Mouse (Mus musculus) ES-Bruce4 (cell line): ENCODE data around the gene Ubc. TPM values are rescaled to one million over a fixed set of nuclear protein-coding genes. Genes with fewer than 3 reads are reported as not detected.

ENCODE experiments used
- H3K27ac ChIP-seq: 2 replicates; pipeline ENCODE4 v1.5.1; 2012; ENCODE audit warnings: low read length, inconsistent platforms; ENCODE audit not compliant: insufficient read depth
- H3K27me3 ChIP-seq: 2 replicates; pipeline ENCODE4 v1.6.1; 2012; ENCODE audit warnings: mild to moderate bottlenecking, low read length, inconsistent platforms; ENCODE audit not compliant: control insufficient read depth, poor library complexity, insufficient read depth, severe bottlenecking
- H3K36me3 ChIP-seq: 2 replicates; pipeline ENCODE4 v1.6.1; 2012; ENCODE audit warnings: inconsistent platforms, mild to moderate bottlenecking, low read length, moderate library complexity; ENCODE audit not compliant: control insufficient read depth, poor library complexity, insufficient read depth, severe bottlenecking
- H3K4me1 ChIP-seq: one replicate; pipeline ENCODE4 v1.8.1; 2011; ENCODE audit warnings: low read length; ENCODE audit not compliant: control insufficient read depth, insufficient read depth
- H3K4me3 ChIP-seq: 2 replicates; pipeline ENCODE4 v1.5.1; 2011; ENCODE audit warnings: low read depth, mild to moderate bottlenecking, low read length
- H3K9ac ChIP-seq: 2 replicates; pipeline ENCODE4 v1.6.1; 2012; ENCODE audit warnings: low read depth, mild to moderate bottlenecking, inconsistent platforms; ENCODE audit not compliant: poor library complexity, severe bottlenecking
- H3K9me3 ChIP-seq: replicated peaks from 2 replicates; pipeline ENCODE4 v1.6.1; 2012; ENCODE audit warnings: mild to moderate bottlenecking, low read length, inconsistent platforms; ENCODE audit not compliant: control insufficient read depth, poor library complexity, insufficient read depth, severe bottlenecking
- CTCF ChIP-seq: IDR thresholded peaks from one replicate; pipeline ENCODE4 v1.8.1; 2011; ENCODE audit warnings: low read depth, low read length
- EP300 ChIP-seq: IDR thresholded peaks from 2 replicates; pipeline ENCODE4 v1.6.1; 2011; ENCODE audit warnings: low read depth, low read length; ENCODE audit not compliant: insufficient read depth
- POLR2A ChIP-seq: IDR thresholded peaks from one replicate; pipeline ENCODE4 v1.8.1; 2011; ENCODE audit warnings: low read length; ENCODE audit not compliant: insufficient read depth
- polyA plus RNA-seq: library from polyadenylated mRNA; stranded (reverse); fragments of >200 nt; gene quantifications from 2 replicates; pipeline ENCODE4 v1.2.4, GENCODE M21; 2011; ENCODE audit warnings: low read depth; ENCODE audit not compliant: missing spikeins, insufficient read depth, insufficient read length

Gene Ubc
- polyA plus RNA-seq, 1 experiment: 334 TPM

- H3K9me3 ChIP-seq: no peaks in the 10 kb centered on the region
- H3K4me1 ChIP-seq: no peaks in the 10 kb centered on the region
- no peak overlapping the region for H3K9ac ChIP-seq
- H3K27me3 ChIP-seq: no peaks in the 10 kb centered on the region
- H3K36me3 ChIP-seq: peaks cover 23% of the 10 kb centered on the region
- H3K4me3 ChIP-seq: no peak overlapping the region
- H3K27ac ChIP-seq: no peak overlapping the region
- TF ChIP-seq EP300: no peak
- no peak for TF ChIP-seq CTCF
- TF ChIP-seq POLR2A: no peak
These were observed 5.3 kb downstream of the Ubc start for GRCm38 (mm10) chr5:125384512-125385214.

- Histone ChIP-seq H3K27me3 (no peaks in the 10 kb centered on the region), H3K4me1 (no peaks in the 10 kb centered on the region), H3K9me3 (no peaks in the 10 kb centered on the region), H3K4me3 (no peak overlapping the region), H3K36me3 (peaks cover 21% of the 10 kb centered on the region), H3K9ac (no peak overlapping the region), H3K27ac (0 out of 2 replicates have a peak overlapping the region, but pooled peaks have one; percentile 59)
- TF ChIP-seq EP300 (no peak), CTCF (no peak), POLR2A (no peak)
These were observed 6.2 kb downstream of the Ubc start for GRCm38 (mm10) chr5:125383637-125384420.

DNA sequence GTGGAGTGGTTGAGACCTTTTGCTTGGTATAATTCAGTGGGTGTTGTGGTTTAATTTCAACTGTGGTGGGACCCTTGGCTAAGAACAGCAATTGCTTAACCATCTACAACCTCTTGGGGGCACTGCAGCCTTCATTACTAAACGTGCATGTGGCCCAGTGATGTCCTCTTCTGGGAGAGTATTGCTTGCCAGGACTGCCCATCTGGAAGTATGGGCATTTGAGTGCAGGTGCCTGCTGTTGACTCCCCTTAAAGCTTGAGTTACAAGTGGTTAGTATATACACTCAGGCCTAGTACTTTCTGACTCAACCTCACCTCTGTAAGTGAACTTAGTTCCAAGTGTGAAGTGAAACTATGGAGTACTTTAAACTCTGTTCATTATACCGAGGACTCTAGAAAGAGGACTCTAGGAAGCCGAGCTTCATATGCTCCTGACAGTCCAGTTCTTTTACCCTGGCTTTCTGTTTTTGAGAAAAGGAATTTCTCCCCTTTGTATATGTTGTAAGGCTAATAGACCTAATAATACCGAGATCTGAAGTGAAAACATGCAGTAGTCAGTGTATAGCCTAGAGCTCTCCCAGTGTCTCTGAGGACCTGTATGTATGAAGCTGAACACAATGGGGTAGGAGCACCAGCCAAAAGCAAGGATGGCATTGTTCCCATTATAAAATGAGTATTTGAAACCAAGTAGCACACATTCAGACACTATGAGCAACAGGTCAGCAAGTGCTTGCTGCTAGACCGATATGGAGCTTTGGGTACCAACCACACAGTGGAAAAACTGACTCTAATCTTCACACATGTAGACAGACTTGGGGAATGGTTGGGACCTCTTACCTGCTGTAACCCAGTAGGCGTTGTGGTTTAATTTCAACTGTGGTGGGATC is 7.1 kb downstream of the Ubc start:
- Histone ChIP-seq H3K4me3 (no peak overlapping the region), H3K27me3 (no peaks in the 10 kb centered on the region), H3K36me3 (peaks cover 13% of the 10 kb centered on the region), H3K9ac (no peak overlapping the region), H3K9me3 (no peaks in the 10 kb centered on the region), H3K4me1 (no peaks in the 10 kb centered on the region), H3K27ac (peak overlapping the region; percentile 59; the same call in 1 of the 2 replicates)
- peak; percentile 62 for TF ChIP-seq CTCF
- TF ChIP-seq EP300: no peak

GRCm38 (mm10) chr5:125381954-125382672 is 7.9 kb downstream of the Ubc start:
- Histone ChIP-seq H3K27me3 (no peaks in the 10 kb centered on the region), H3K4me3 (no peak overlapping the region), H3K9ac (no peak overlapping the region), H3K9me3 (no peaks in the 10 kb centered on the region), H3K27ac (no peak overlapping the region), H3K4me1 (no peaks in the 10 kb centered on the region), H3K36me3 (peaks cover 13% of the 10 kb centered on the region)
- no peak for TF ChIP-seq CTCF
- no peak for TF ChIP-seq EP300
- no peak for TF ChIP-seq POLR2A

DNA sequence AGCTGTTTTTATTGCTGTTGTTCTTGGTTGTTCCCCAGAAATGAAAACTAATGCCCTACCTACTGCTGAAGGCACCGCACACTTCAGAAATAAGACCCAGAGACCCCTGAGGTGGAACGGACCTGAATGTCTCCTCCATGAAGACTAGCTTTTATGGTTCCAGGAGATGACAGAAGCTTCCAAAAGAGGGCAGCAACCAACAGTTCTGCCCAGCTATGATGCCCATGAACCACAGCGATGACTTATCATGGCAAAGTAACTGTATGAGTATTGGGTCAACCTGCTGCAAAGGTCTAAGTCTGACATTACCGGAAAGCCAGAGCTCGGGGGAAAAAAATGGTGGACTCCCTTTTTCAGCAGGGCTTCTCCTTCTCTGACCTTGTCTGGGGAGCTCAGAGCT is 11.1 kb downstream of the Ubc start:
- H3K27ac ChIP-seq: no peak overlapping the region
- no peaks in the 10 kb centered on the region for H3K4me1 ChIP-seq
- no peak overlapping the region for H3K9ac ChIP-seq
- TF ChIP-seq CTCF: no peak
- no peak for TF ChIP-seq EP300
- no peak for TF ChIP-seq POLR2A
- H3K4me3 ChIP-seq: no peak overlapping the region
- no peaks in the 10 kb centered on the region for H3K36me3 ChIP-seq
- peaks cover under 1% of the 10 kb centered on the region; the same call in 1 of the 2 replicates for H3K9me3 ChIP-seq
- H3K27me3 ChIP-seq: no peaks in the 10 kb centered on the region
